Mouse (Mus musculus): ENCODE data around the gene Fth1. TPM values are rescaled to one million over a fixed set of nuclear protein-coding genes. Genes with fewer than 3 reads are reported as not detected.

Gene Fth1
- polyA plus RNA-seq, 1 experiment from 2014 or later, result 3,514 TPM

- 78% methylated on average over 10 of the region's 10 CpGs for WGBS (ENCODE audit: insufficient replicate concordance)
- no peaks in the 10 kb centered on the region for H3K36me3 ChIP-seq (ENCODE audit: control insufficient read depth, insufficient read depth)
- H3K4me1 ChIP-seq (ENCODE audit: control insufficient read depth, low read depth, low read length), result peaks cover 40% of the 10 kb centered on the region
- no peak overlapping the region for H3K27ac ChIP-seq (ENCODE audit: low read length)
- H3K9me3 ChIP-seq (replicated peaks; ENCODE audit: control insufficient read depth, low read length), result no peaks in the 10 kb centered on the region
- no peak overlapping the region for H3K4me2 ChIP-seq (ENCODE audit: low read depth, low read length)
- H3K4me3 ChIP-seq (ENCODE audit: low read depth, low read length), result no peak overlapping the region
- H3K27me3 ChIP-seq (ENCODE audit: control insufficient read depth, insufficient read depth, low read depth, low read length), result no peaks in the 10 kb centered on the region
- no peak for ATAC-seq (ENCODE audit: low read depth)
- no peak overlapping the region for H3K9ac ChIP-seq (ENCODE audit: low read depth, low read length)
These were observed 3.3 kb upstream of the Fth1 start for GRCm38 (mm10) chr19:9977085-9977484.

DNA sequence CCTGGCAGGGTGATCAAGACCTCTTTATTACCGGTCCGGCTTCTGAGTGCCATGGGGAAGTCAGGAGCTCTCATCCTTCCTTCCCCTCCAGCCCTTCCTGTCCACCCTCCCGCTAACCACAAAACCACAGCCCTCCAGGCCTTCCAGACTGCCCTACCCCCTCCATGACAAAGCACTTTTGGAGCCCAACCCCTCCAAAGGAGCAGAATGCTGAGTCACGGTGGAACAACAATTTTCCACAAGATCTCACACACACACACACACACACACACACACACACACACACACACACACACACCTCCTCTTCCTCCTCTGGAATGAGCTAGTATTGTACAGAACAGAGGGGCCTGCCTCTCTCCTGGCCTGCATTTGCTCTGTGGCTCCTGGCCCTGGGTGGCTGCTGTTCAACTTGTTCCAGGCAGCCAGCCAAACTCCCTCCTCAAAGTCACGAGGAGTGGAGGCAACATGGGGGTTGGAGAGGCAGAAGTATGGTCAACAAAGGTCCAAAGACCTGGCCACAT is 1.9 kb upstream of the Fth1 start:
- peak; percentile 39 for ATAC-seq (ENCODE audit: low read depth)
- Histone ChIP-seq H3K4me3 (ENCODE audit: low read depth, low read length) (peak overlapping the region; percentile 6; the same call in 1 of the 2 replicates), H3K9ac (ENCODE audit: low read depth, low read length) (peak overlapping the region; percentile 50)

DNA sequence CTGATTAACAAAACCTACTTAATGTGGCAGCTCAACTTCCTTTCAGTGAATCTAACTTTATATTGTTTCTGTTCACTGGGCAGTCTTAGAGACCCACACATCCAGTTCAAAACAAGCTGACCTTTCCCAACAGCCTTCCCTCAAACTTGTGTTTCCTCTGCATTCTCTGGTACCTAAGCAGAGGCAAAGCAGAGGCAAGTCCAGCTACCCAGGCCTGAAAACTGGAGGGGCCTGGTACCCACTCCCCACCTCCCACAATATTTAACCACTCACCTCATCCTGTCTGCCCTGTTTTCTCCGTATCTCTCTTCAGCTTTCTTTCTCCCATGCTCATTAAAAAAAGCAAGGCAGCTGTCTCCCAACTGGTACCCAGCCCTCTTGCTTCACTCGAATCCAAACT is 1.2 kb upstream of the Fth1 start:
- H3K9ac ChIP-seq (ENCODE audit: low read depth, low read length), result peak overlapping the region; percentile 50
- no peaks in the 10 kb centered on the region for H3K27me3 ChIP-seq (ENCODE audit: control insufficient read depth, insufficient read depth, low read depth, low read length)
- H3K27ac ChIP-seq (ENCODE audit: low read length), result peak overlapping the region; percentile 94
- ATAC-seq (ENCODE audit: low read depth), result no peak
- H3K4me2 ChIP-seq (ENCODE audit: low read depth, low read length), result peak overlapping the region; percentile 52
- peaks cover 43% of the 10 kb centered on the region for H3K4me1 ChIP-seq (ENCODE audit: control insufficient read depth, low read depth, low read length)
- no peak overlapping the region for H3K4me3 ChIP-seq (ENCODE audit: low read depth, low read length)
- H3K36me3 ChIP-seq (ENCODE audit: control insufficient read depth, insufficient read depth), result peaks cover 7% of the 10 kb centered on the region
- H3K9me3 ChIP-seq (replicated peaks; ENCODE audit: control insufficient read depth, low read length), result no peaks in the 10 kb centered on the region
- WGBS (ENCODE audit: insufficient replicate concordance), result 66% methylated on average over 2 of the region's 2 CpGs

More for the DNA sequence above, 1.9 kb upstream of the Fth1 start:
- Histone ChIP-seq H3K4me1 (ENCODE audit: control insufficient read depth, low read depth, low read length) (peaks cover 40% of the 10 kb centered on the region), H3K4me2 (ENCODE audit: low read depth, low read length) (peak overlapping the region; percentile 52), H3K27me3 (ENCODE audit: control insufficient read depth, insufficient read depth, low read depth, low read length) (no peaks in the 10 kb centered on the region), H3K27ac (ENCODE audit: low read length) (peak overlapping the region; percentile 94), H3K36me3 (ENCODE audit: control insufficient read depth, insufficient read depth) (peaks cover under 1% of the 10 kb centered on the region), H3K9me3 (replicated peaks; ENCODE audit: control insufficient read depth, low read length) (no peaks in the 10 kb centered on the region)
- WGBS (ENCODE audit: insufficient replicate concordance), result 9% methylated on average over 5 of the region's 5 CpGs

GRCm38 (mm10) chr19:9981621-9982020 is 1.2 kb downstream of the Fth1 start:
- Histone ChIP-seq H3K36me3 (ENCODE audit: control insufficient read depth, insufficient read depth) (peaks cover 30% of the 10 kb centered on the region), H3K9me3 (replicated peaks; ENCODE audit: control insufficient read depth, low read length) (no peaks in the 10 kb centered on the region), H3K4me3 (ENCODE audit: low read depth, low read length) (peak overlapping the region; percentile 79), H3K27me3 (ENCODE audit: control insufficient read depth, insufficient read depth, low read depth, low read length) (no peaks in the 10 kb centered on the region), H3K4me2 (ENCODE audit: low read depth, low read length) (peak overlapping the region; percentile 81), H3K9ac (ENCODE audit: low read depth, low read length) (peak overlapping the region; percentile 76), H3K4me1 (ENCODE audit: control insufficient read depth, low read depth, low read length) (peaks cover 52% of the 10 kb centered on the region), H3K27ac (ENCODE audit: low read length) (peak overlapping the region; percentile 93)
- no peak for ATAC-seq (ENCODE audit: low read depth)
- WGBS (ENCODE audit: insufficient replicate concordance), result 52% methylated on average over 4 of the region's 4 CpGs

DNA sequence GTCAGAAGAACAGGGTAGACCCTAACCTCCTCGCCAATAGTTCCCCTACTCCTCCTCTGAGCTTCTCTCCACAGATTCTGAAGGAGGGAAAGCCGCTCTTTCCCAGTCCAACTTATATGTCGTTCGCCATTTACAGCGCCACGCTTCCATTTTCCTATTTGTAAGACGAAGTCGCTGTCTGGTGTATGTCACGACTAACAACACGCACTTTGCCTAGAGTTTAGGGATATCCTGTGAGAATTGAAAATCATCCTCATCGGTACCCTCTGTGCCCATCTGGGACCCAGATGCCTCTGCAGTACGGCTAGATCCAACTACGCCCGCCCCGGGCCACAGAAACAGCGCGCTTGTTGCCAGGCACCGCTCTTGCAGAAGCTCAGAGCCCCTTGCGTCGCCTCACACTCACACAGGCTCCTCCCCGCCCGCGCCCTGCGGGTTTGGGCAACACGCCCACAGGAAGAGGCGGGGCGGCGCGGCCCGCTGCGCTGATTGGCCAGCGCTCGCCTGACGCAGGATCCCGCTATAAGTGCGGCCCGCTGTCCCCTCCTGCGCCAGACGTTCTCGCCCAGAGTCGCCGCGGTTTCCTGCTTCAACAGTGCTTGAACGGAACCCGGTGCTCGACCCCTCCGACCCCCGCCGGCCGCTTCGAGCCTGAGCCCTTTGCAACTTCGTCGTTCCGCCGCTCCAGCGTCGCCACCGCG is 1.9 kb downstream of the Fth1 start:
- peaks cover 57% of the 10 kb centered on the region for H3K4me1 ChIP-seq (ENCODE audit: control insufficient read depth, low read depth, low read length)
- H3K36me3 ChIP-seq (ENCODE audit: control insufficient read depth, insufficient read depth), result peaks cover 30% of the 10 kb centered on the region
- H3K4me3 ChIP-seq (ENCODE audit: low read depth, low read length), result peak overlapping the region; percentile 79
- 1% methylated on average over 59 of the region's 59 CpGs for WGBS (ENCODE audit: insufficient replicate concordance)
- ATAC-seq (ENCODE audit: low read depth), result peak; percentile 91
- H3K27ac ChIP-seq (ENCODE audit: low read length), result peak overlapping the region; percentile 97
- H3K9me3 ChIP-seq (replicated peaks; ENCODE audit: control insufficient read depth, low read length), result no peaks in the 10 kb centered on the region
- H3K4me2 ChIP-seq (ENCODE audit: low read depth, low read length), result peak overlapping the region; percentile 87
- no peaks in the 10 kb centered on the region for H3K27me3 ChIP-seq (ENCODE audit: control insufficient read depth, insufficient read depth, low read depth, low read length)
- H3K9ac ChIP-seq (ENCODE audit: low read depth, low read length), result peak overlapping the region; percentile 89

- H3K4me1 ChIP-seq (ENCODE audit: control insufficient read depth, low read depth, low read length), result peaks cover 55% of the 10 kb centered on the region
- no peaks in the 10 kb centered on the region for H3K9me3 ChIP-seq (replicated peaks; ENCODE audit: control insufficient read depth, low read length)
- H3K27me3 ChIP-seq (ENCODE audit: control insufficient read depth, insufficient read depth, low read depth, low read length), result no peaks in the 10 kb centered on the region
- H3K4me3 ChIP-seq (ENCODE audit: low read depth, low read length), result peak overlapping the region; percentile 79
- peaks cover 30% of the 10 kb centered on the region for H3K36me3 ChIP-seq (ENCODE audit: control insufficient read depth, insufficient read depth)
- H3K4me2 ChIP-seq (ENCODE audit: low read depth, low read length), result peak overlapping the region; percentile 87
- peak overlapping the region; percentile 97 for H3K27ac ChIP-seq (ENCODE audit: low read length)
- under 1% methylated on average over 31 of the region's 31 CpGs for WGBS (ENCODE audit: insufficient replicate concordance)
- peak; percentile 74 for ATAC-seq (ENCODE audit: low read depth)
- peak overlapping the region; percentile 89 for H3K9ac ChIP-seq (ENCODE audit: low read depth, low read length)
These were observed 2.6 kb downstream of the Fth1 start for GRCm38 (mm10) chr19:9982852-9983542.

DNA sequence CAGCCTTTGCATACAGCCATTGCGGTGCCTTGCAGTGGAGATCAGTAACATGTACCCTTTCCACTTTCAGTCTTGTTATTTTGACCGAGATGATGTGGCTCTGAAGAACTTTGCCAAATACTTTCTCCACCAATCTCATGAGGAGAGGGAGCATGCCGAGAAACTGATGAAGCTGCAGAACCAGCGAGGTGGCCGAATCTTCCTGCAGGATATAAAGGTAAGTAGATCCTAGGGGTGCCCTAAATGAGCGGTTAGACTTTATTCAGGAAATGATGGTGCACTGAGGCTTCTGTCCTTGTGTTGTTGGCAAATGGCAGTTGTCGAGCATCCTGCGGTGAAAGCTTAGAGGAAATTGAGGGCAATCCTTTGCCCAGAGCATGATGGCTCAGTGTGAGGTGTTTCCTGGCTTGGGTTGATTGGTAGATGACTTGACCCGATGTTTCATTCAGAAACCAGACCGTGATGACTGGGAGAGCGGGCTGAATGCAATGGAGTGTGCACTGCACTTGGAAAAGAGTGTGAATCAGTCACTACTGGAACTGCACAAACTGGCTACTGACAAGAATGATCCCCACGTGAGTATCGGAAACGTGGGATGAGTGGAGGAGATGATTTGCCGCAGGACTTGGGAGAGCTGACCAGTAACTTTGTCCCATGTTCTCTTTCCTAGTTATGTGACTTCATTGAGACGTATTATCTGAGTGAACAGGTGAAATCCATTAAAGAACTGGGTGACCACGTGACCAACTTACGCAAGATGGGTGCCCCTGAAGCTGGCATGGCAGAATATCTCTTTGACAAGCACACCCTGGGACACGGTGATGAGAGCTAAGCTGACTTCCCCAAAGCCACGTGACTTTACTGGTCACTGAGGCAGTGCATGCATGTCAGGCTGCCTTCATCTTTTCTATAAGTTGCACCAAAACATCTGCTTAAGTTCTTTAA is 4.0 kb downstream of the Fth1 start:
- WGBS (ENCODE audit: insufficient replicate concordance), result 65% methylated on average over 20 of the region's 20 CpGs
- Histone ChIP-seq H3K36me3 (ENCODE audit: control insufficient read depth, insufficient read depth) (peaks cover 30% of the 10 kb centered on the region), H3K9ac (ENCODE audit: low read depth, low read length) (peak overlapping the region; percentile 89), H3K27ac (ENCODE audit: low read length) (peak overlapping the region; percentile 97), H3K4me2 (ENCODE audit: low read depth, low read length) (peak overlapping the region; percentile 87), H3K27me3 (ENCODE audit: control insufficient read depth, insufficient read depth, low read depth, low read length) (no peaks in the 10 kb centered on the region), H3K4me3 (ENCODE audit: low read depth, low read length) (peak overlapping the region; percentile 79), H3K9me3 (replicated peaks; ENCODE audit: control insufficient read depth, low read length) (no peaks in the 10 kb centered on the region), H3K4me1 (ENCODE audit: control insufficient read depth, low read depth, low read length) (peaks cover 50% of the 10 kb centered on the region)
- ATAC-seq (ENCODE audit: low read depth), result no peak

- H3K4me1 ChIP-seq (ENCODE audit: control insufficient read depth, low read depth, low read length), result peaks cover 56% of the 10 kb centered on the region
- 88% methylated on average over 6 of the region's 6 CpGs for WGBS (ENCODE audit: insufficient replicate concordance)
- no peaks in the 10 kb centered on the region for H3K27me3 ChIP-seq (ENCODE audit: control insufficient read depth, insufficient read depth, low read depth, low read length)
- no peak for ATAC-seq (ENCODE audit: low read depth)
- peak overlapping the region; percentile 0 for H3K27ac ChIP-seq (ENCODE audit: low read length)
- no peak overlapping the region for H3K9ac ChIP-seq (ENCODE audit: low read depth, low read length)
- H3K4me3 ChIP-seq (ENCODE audit: low read depth, low read length), result 0 out of 2 replicates have a peak overlapping the region, but pooled peaks have one; percentile 11
- H3K36me3 ChIP-seq (ENCODE audit: control insufficient read depth, insufficient read depth), result peaks cover 30% of the 10 kb centered on the region
- peak overlapping the region; percentile 87; the same call in 1 of the 2 replicates for H3K4me2 ChIP-seq (ENCODE audit: low read depth, low read length)
- H3K9me3 ChIP-seq (replicated peaks; ENCODE audit: control insufficient read depth, low read length), result no peaks in the 10 kb centered on the region
These were observed 4.9 kb downstream of the Fth1 start for GRCm38 (mm10) chr19:9985190-9985899.

Measured in liver, embryonic 16.5 days (tissue).